ENCODE assay signal across 33 mouse cellular contexts in genomic region chr7:71355596-71355995, GRCm38 (mm10). TPM values are rescaled to one million over a fixed set of nuclear protein-coding genes. Genes with fewer than 3 reads are reported as not detected.
DNase-seq lines count a peak whose midpoint lies in the region; ATAC-seq and TF ChIP-seq lines count a peak whose summit lies in the region.
"Had no signal": no experiment of that assay in that cellular context is flagged by ENCODE, and none has a peak within 500 bp of the region (broad histone marks: within the 10 kb centered on the region; RNA-seq: fewer than 3 reads in every experiment).

No protein-coding gene starts in this region.

- no peaks in the 10 kb centered on the region for H3K27me3 ChIP-seq in kidney, embryonic 14.5 days (ENCODE audit: control insufficient read depth, insufficient read depth, low read length)
- H3K27me3 ChIP-seq in stomach, embryonic 14.5 days (ENCODE audit: control insufficient read depth, insufficient read depth, low read length): no peaks in the 10 kb centered on the region
- no peaks in the 10 kb centered on the region for H3K27me3 ChIP-seq in stomach, postnatal 0 days (ENCODE audit: control insufficient read depth, insufficient read depth, low read length)
- no peaks in the 10 kb centered on the region for H3K27me3 ChIP-seq in stomach, embryonic 16.5 days (ENCODE audit: control insufficient read depth, insufficient read depth, low read length)
- H3K27me3 ChIP-seq: embryonic facial prominence, embryonic 12.5 days; liver, embryonic 13.5 days; midbrain, embryonic 15.5 days had no signal

- H3K4me2 ChIP-seq in kidney, embryonic 14.5 days (replicated peaks; ENCODE audit: low read depth, low read length): no peak overlapping the region
- H3K4me2 ChIP-seq in stomach, embryonic 14.5 days (replicated peaks; ENCODE audit: low read depth, low read length): no peak overlapping the region
- no peak overlapping the region for H3K4me2 ChIP-seq in stomach, postnatal 0 days (replicated peaks; ENCODE audit: low read depth)
- no peak overlapping the region for H3K4me2 ChIP-seq in stomach, embryonic 16.5 days (ENCODE audit: low read depth, low read length)
- H3K4me2 ChIP-seq: embryonic facial prominence, embryonic 12.5 days; forebrain, embryonic 12.5 days; hindbrain, embryonic 14.5 days; liver, embryonic 13.5 days; midbrain, embryonic 15.5 days; neural tube, embryonic 12.5 days had no signal

- H3K9ac ChIP-seq in kidney, embryonic 14.5 days (ENCODE audit: low read depth, low read length): no peak overlapping the region
- no peak overlapping the region for H3K9ac ChIP-seq in stomach, embryonic 14.5 days (replicated peaks; ENCODE audit: low read depth, low read length)
- no peak overlapping the region for H3K9ac ChIP-seq in stomach, postnatal 0 days (ENCODE audit: low read length)
- H3K9ac ChIP-seq in stomach, embryonic 16.5 days (ENCODE audit: low read length): no peak overlapping the region
- H3K9ac ChIP-seq: embryonic facial prominence, embryonic 12.5 days; forebrain, embryonic 12.5 days; hindbrain, embryonic 14.5 days; liver, embryonic 13.5 days; midbrain, embryonic 15.5 days; neural tube, embryonic 12.5 days had no signal

- TF ChIP-seq EP300 in stomach, postnatal 0 days (optimal IDR thresholded peaks at IDR 0.05): no peak

- no peaks in the 10 kb centered on the region for H3K36me3 ChIP-seq in kidney, embryonic 14.5 days (ENCODE audit: control insufficient read depth, insufficient read depth, low read length)
- no peaks in the 10 kb centered on the region for H3K36me3 ChIP-seq in stomach, embryonic 14.5 days (ENCODE audit: control insufficient read depth, insufficient read depth, low read length)
- no peaks in the 10 kb centered on the region for H3K36me3 ChIP-seq in stomach, postnatal 0 days (ENCODE audit: control insufficient read depth, insufficient read depth, low read length)
- H3K36me3 ChIP-seq in stomach, embryonic 16.5 days (ENCODE audit: control insufficient read depth, insufficient read depth, low read length): no peaks in the 10 kb centered on the region
- H3K36me3 ChIP-seq: embryonic facial prominence, embryonic 12.5 days; forebrain, embryonic 12.5 days; heart, embryonic 10.5 days; liver, embryonic 13.5 days; midbrain, embryonic 15.5 days; neural tube, embryonic 12.5 days had no signal

- ATAC-seq in kidney, embryonic 14.5 days (ENCODE audit: low FRiP score, low TSS enrichment): no peak
- ATAC-seq in stomach, embryonic 14.5 days (ENCODE audit: insufficient number of reproducible peaks, insufficient read depth, low FRiP score, low read depth): no peak
- ATAC-seq in stomach, postnatal 0 days (ENCODE audit: low FRiP score, low TSS enrichment): no peak
- ATAC-seq in stomach, embryonic 16.5 days (ENCODE audit: insufficient read depth, low FRiP score): no peak
- ATAC-seq: CD4-positive, CD25-positive, alpha-beta regulatory T cell, adult 4 months; midbrain, embryonic 15.5 days had no signal

- intact Hi-C loops in gastrocnemius, postnatal 14 days (cut with DNase I; ENCODE audit: low total_unique reads): no loop called here

- H3K4me3 ChIP-seq in kidney, embryonic 14.5 days (ENCODE audit: low read length): no peak overlapping the region
- H3K4me3 ChIP-seq in stomach, embryonic 14.5 days (ENCODE audit: low read depth, low read length): no peak overlapping the region
- H3K4me3 ChIP-seq in stomach, postnatal 0 days (ENCODE audit: low read depth, low read length): no peak overlapping the region
- no peak overlapping the region for H3K4me3 ChIP-seq in stomach, embryonic 16.5 days (replicated peaks; ENCODE audit: low read length)
- H3K4me3 ChIP-seq: embryonic facial prominence, embryonic 12.5 days; forebrain, embryonic 12.5 days; heart, embryonic 10.5 days; left cerebral cortex, adult 2 months; liver, embryonic 13.5 days; midbrain, embryonic 15.5 days; neural tube, embryonic 12.5 days had no signal

- no peak overlapping the region for H3K27ac ChIP-seq in kidney, embryonic 14.5 days (ENCODE audit: low read depth, low read length)
- H3K27ac ChIP-seq in stomach, embryonic 14.5 days (ENCODE audit: low read length): peak overlapping the region; percentile 48; the same call in 1 of the 2 replicates
- no peak overlapping the region for H3K27ac ChIP-seq in stomach, postnatal 0 days (replicated peaks)
- peak overlapping the region; percentile 37; the same call in 1 of the 2 replicates for H3K27ac ChIP-seq in stomach, embryonic 16.5 days (ENCODE audit: low read length)
- H3K27ac ChIP-seq: embryonic facial prominence, embryonic 12.5 days; forebrain, embryonic 12.5 days; heart, embryonic 10.5 days; hindbrain, embryonic 14.5 days; left cerebral cortex, adult 2 months; liver, embryonic 13.5 days; macrophage; midbrain, embryonic 15.5 days; neural tube, embryonic 12.5 days had no signal

- no peaks in the 10 kb centered on the region for H3K4me1 ChIP-seq in kidney, embryonic 14.5 days (ENCODE audit: control insufficient read depth, insufficient read depth, low read length)
- H3K4me1 ChIP-seq in stomach, embryonic 14.5 days (ENCODE audit: control insufficient read depth, insufficient read depth, low read length): 0 out of 2 replicates have a peak, but pooled peaks cover 4% of the 10 kb centered on the region
- H3K4me1 ChIP-seq in stomach, postnatal 0 days (replicated peaks; ENCODE audit: control insufficient read depth, insufficient read depth): no peaks in the 10 kb centered on the region
- no peaks in the 10 kb centered on the region for H3K4me1 ChIP-seq in stomach, embryonic 16.5 days (ENCODE audit: control insufficient read depth, insufficient read depth, low read length)
- H3K4me1 ChIP-seq: embryonic facial prominence, embryonic 12.5 days; liver, embryonic 13.5 days; midbrain, embryonic 15.5 days had no signal

- peak; percentile 15 for DNase-seq in adrenal gland, postnatal 14 days
- DNase-seq in adrenal gland, postnatal 4 days (ENCODE audit: low spot score in 2 of 2): no peak
- peak; percentile 41 for DNase-seq in kidney, postnatal 10 days
- DNase-seq in stomach, postnatal 0 days (ENCODE audit: low spot score): no peak
- no peak for DNase-seq in gastrocnemius, postnatal 14 days
- DNase-seq: adrenal gland, adult 8-10 months; cerebellum, adult 2 months; cerebellum, postnatal 25 days; heart, postnatal 4 days; liver, embryonic 13.5 days; right cerebral cortex, postnatal 25 days; spleen, adult 18-20 months had no signal

- WGBS in kidney, embryonic 14.5 days: 47% methylated on average over 5 of the region's 5 CpGs
- WGBS in stomach, embryonic 14.5 days: 49% methylated on average over 5 of the region's 5 CpGs
- 50% methylated on average over 5 of the region's 5 CpGs for WGBS in stomach, postnatal 0 days
- 51% methylated on average over 5 of the region's 5 CpGs for WGBS in stomach, embryonic 16.5 days

- TF ChIP-seq CTCF in stomach, postnatal 0 days (IDR thresholded peaks at IDR 0.05; ENCODE audit: low read depth): no peak

- no peaks in the 10 kb centered on the region for H3K9me3 ChIP-seq in kidney, embryonic 14.5 days (ENCODE audit: control insufficient read depth, low read length)
- H3K9me3 ChIP-seq in stomach, embryonic 14.5 days (ENCODE audit: control insufficient read depth, low read depth, low read length): no peaks in the 10 kb centered on the region
- no peaks in the 10 kb centered on the region for H3K9me3 ChIP-seq in stomach, postnatal 0 days (ENCODE audit: control insufficient read depth, low read length)
- H3K9me3 ChIP-seq in stomach, embryonic 16.5 days (replicated peaks; ENCODE audit: control insufficient read depth, low read length): no peaks in the 10 kb centered on the region
- H3K9me3 ChIP-seq: embryonic facial prominence, embryonic 12.5 days; forebrain, embryonic 12.5 days; heart, embryonic 10.5 days; liver, embryonic 13.5 days; midbrain, embryonic 15.5 days; neural tube, embryonic 12.5 days had no signal

RNA-seq across cellular contexts. Expression of gene Gm10295, which starts 4.3 kb away (rescaled TPM):
- not detected in 2 replicates for total RNA-seq in adrenal gland, postnatal 14 days (2021)
- not detected for total RNA-seq in adrenal gland, postnatal 4 days (2021)
- polyA plus RNA-seq in kidney, embryonic 14.5 days (2014; fragmentation: Nextera tagmentation; extraction: Ambion mirVana): 0.10 TPM in 1 of 2 replicates, not detected in the other
- not detected in 2 replicates for polyA plus RNA-seq in stomach, embryonic 14.5 days (2014; fragmentation: Nextera tagmentation; extraction: Ambion mirVana)
- polyA plus RNA-seq in stomach, postnatal 0 days (2015; fragmentation: Nextera tagmentation; extraction: Ambion mirVana): 0.07 TPM in 1 of 2 replicates, not detected in the other
- not detected in 2 replicates for polyA plus RNA-seq in stomach, embryonic 16.5 days (2015; fragmentation: Nextera tagmentation; extraction: Ambion mirVana)
- total RNA-seq in gastrocnemius, postnatal 14 days (2021): not detected
- total RNA-seq: adrenal gland, adult 8-10 months; gastrocnemius, adult 8-10 months; granulocyte monocyte progenitor cell, adult 5-6 weeks; heart, postnatal 4 days; layer of hippocampus, postnatal 10 days; left cerebral cortex, adult 2 months; left cerebral cortex, postnatal 36 days had no signal
- polyA plus RNA-seq: CD4-positive, CD25-positive, alpha-beta regulatory T cell, adult 4 months; cerebellum, adult 2 months; embryonic facial prominence, embryonic 12.5 days; forebrain, embryonic 12.5 days; frontal cortex, adult 2 months; heart, embryonic 10.5 days; heart, embryonic 16.5 days; hindbrain, embryonic 14.5 days; intestine, embryonic 14.5 days; limb, embryonic 14.5 days; liver, embryonic 13.5 days; macrophage; midbrain, embryonic 15.5 days; neural tube, embryonic 12.5 days; thymus, postnatal 0 days had no signal

Comparison
In these comparisons a context has a peak if more than half of its experiments do, and no peak if none do; other contexts are left out.
1. DNase-seq: peak in adrenal gland, postnatal 14 days (single experiment) and kidney, postnatal 10 days (single experiment); none in adrenal gland, postnatal 4 days (0 of 2), stomach, postnatal 0 days (single experiment) and gastrocnemius, postnatal 14 days (single experiment).
2. H3K27ac ChIP-seq: peak in stomach, embryonic 14.5 days (single experiment) and stomach, embryonic 16.5 days (single experiment); none in kidney, embryonic 14.5 days (single experiment) and stomach, postnatal 0 days (single experiment).